Mouse (Mus musculus) forebrain, embryonic 11.5 days (tissue): ENCODE results near the gene Ctbp2. TPM values are rescaled to one million over a fixed set of nuclear protein-coding genes. Genes with fewer than 3 reads are reported as not detected.

Experiments
- ATAC-seq: fragments of 200-750 bp; cut with Nextera tagmentation; replicated peaks from 2 replicates; pipeline ENCODE4 v1.8.0; 2017; ENCODE audit warnings: moderate TSS enrichment; ENCODE audit not compliant: low FRiP score
- DNase-seq: peaks from one replicate; pipeline ENCODE4 v3.0.0-alpha.2; 2017; ENCODE audit warnings: low spot score
- H3K27ac ChIP-seq: fragments of 300-500 bp; sonication (generic); 2 replicates; pipeline ENCODE4 v1.5.1; 2014; ENCODE audit warnings: low read depth, low read length
- H3K27me3 ChIP-seq: fragments of 300-500 bp; sonication (generic); 2 replicates; pipeline ENCODE4 v1.6.1; 2014; ENCODE audit warnings: mild to moderate bottlenecking, low read length, mixed read lengths; ENCODE audit not compliant: control insufficient read depth, insufficient read depth
- H3K36me3 ChIP-seq: fragments of 300-500 bp; sonication (generic); 2 replicates; pipeline ENCODE4 v1.6.1; 2014; ENCODE audit warnings: mild to moderate bottlenecking, low read length, moderate library complexity, mixed read lengths; ENCODE audit not compliant: control insufficient read depth, insufficient read depth
- H3K4me1 ChIP-seq: fragments of 300-500 bp; sonication (generic); replicated peaks from 2 replicates; pipeline ENCODE4 v1.6.1; 2014; ENCODE audit warnings: low read length, mixed read lengths; ENCODE audit not compliant: control insufficient read depth, insufficient read depth
- H3K4me2 ChIP-seq: fragments of 300-500 bp; sonication (generic); 2 replicates; pipeline ENCODE4 v1.6.1; 2014; ENCODE audit warnings: low read depth, mild to moderate bottlenecking, low read length, moderate library complexity, mixed read lengths; ENCODE audit not compliant: severe bottlenecking
- H3K4me3 ChIP-seq: fragments of 300-500 bp; sonication (generic); 2 replicates; pipeline ENCODE4 v1.5.1; 2014; ENCODE audit warnings: low read depth, low read length
- H3K9ac ChIP-seq: fragments of 300-500 bp; sonication (generic); 2 replicates; pipeline ENCODE4 v1.6.1; 2014; ENCODE audit warnings: low read length
- H3K9me3 ChIP-seq: fragments of 300-500 bp; sonication (generic); 2 replicates; pipeline ENCODE4 v1.6.1; 2016; ENCODE audit warnings: low read length, mixed read lengths; ENCODE audit not compliant: control insufficient read depth
- WGBS: fragments of 180-500 bp; shearing (Covaris S2); extraction: QIAGEN DNeasy Blood & Tissue Kit; methylation state at CpG from one replicate; pipeline ENCODE4 v1.1.7; 2014; 5-methylcytosine and 5-hydroxymethylcytosine counted together
- polyA plus RNA-seq: library from polyadenylated mRNA; unstranded; fragments of >200 nt; fragmentation: Nextera tagmentation; extraction: Ambion mirVana; gene quantifications from 2 replicates; pipeline ENCODE4 v1.2.1, GENCODE M21; 2014

Ctbp2 gene
- polyA plus RNA-seq, 1 experiment from 2014 or later, result 137 TPM

- Histone ChIP-seq H3K9me3 (no peaks in the 10 kb centered on the region), H3K4me3 (peak overlapping the region; percentile 80), H3K27ac (peak overlapping the region; percentile 99), H3K9ac (peak overlapping the region; percentile 99), H3K27me3 (no peaks in the 10 kb centered on the region; the same call in 1 of the 2 replicates), H3K4me1 (peaks cover 15% of the 10 kb centered on the region), H3K36me3 (no peaks in the 10 kb centered on the region), H3K4me2 (peak overlapping the region; percentile 92)
- DNase-seq (peak; percentile 86), ATAC-seq (peak; percentile 55)
- under 1% methylated on average over 79 of the region's 102 CpGs for WGBS
These were observed 1.5 kb downstream of the Ctbp2 start for GRCm38 (mm10) chr7:133122379-133123243.

DNA sequence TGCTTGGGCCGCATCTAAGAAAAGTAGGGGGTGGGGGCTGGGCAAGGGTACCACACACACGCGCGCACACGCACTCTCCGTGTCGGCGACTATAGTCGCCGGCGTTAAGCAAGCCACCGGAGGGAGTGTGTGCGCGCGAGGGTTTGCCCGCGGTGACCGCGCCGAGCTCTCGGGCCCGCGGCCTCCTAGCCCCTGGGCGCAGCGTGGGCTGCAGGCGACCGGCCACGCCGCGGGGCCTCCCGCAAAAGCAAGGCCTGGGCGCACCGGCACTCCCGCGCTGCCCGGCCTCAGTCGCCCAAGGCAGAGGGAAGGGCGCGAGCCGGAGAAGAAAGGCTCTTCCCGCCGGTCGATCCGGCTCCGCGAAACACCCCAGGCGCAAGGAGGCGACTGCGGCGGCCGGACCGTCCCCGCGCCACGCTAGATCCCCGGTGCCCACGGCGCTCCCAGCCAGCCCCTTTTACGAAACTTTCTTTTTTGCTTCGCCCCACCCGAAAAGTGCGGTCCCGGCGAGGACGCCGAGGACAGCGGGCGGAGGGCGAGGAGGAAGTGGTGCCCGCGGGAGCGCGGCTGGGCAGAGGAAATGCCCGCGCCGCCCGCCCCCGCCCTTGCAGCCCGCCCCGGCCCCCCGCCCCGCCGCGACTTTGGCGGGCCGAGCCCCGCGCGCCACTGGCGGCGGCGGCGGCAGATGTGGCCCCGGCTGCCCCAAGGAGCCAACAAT is 2.3 kb downstream of the Ctbp2 start:
- H3K27ac ChIP-seq, result peak overlapping the region; percentile 99
- H3K36me3 ChIP-seq, result no peaks in the 10 kb centered on the region
- H3K4me1 ChIP-seq, result peaks cover 20% of the 10 kb centered on the region
- H3K4me3 ChIP-seq, result peak overlapping the region; percentile 80
- no peaks in the 10 kb centered on the region for H3K9me3 ChIP-seq
- DNase-seq (peak; percentile 78), ATAC-seq (peak; percentile 15; the same call in 1 of the 2 replicates)
- under 1% methylated on average over 88 of the region's 94 CpGs for WGBS
- H3K27me3 ChIP-seq, result no peaks in the 10 kb centered on the region; the same call in 1 of the 2 replicates
- H3K4me2 ChIP-seq, result peak overlapping the region; percentile 92
- H3K9ac ChIP-seq, result peak overlapping the region; percentile 99

DNA sequence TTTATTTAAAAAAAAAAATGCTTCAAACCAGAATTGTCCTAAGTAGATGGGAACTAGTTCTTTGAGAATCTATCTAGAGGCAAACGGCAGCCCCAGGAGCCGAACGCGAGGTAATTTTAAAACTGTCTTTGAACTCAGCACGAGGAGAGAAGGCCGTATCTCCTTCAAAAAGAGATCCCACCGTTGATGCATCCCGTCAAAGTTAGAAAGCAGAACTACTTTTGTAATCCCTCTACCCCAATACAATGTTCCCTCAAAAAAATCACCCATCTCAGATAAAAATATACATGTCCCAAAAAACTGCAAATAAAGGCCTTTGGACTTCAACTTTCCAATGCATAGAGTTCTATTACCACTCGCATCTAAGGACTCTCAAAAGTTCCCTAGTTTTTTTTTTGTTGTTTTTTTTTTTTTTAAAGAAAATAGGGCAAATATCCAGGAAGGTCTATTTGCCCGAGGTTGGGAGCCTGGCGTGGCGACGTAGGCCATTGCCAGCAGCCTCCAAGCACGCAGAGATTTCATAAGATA is 3.0 kb downstream of the Ctbp2 start:
- Histone ChIP-seq H3K9me3 (no peaks in the 10 kb centered on the region), H3K36me3 (no peaks in the 10 kb centered on the region), H3K4me1 (peaks cover 25% of the 10 kb centered on the region), H3K4me2 (peak overlapping the region; percentile 92), H3K27ac (peak overlapping the region; percentile 99), H3K4me3 (peak overlapping the region; percentile 80), H3K27me3 (no peaks in the 10 kb centered on the region; the same call in 1 of the 2 replicates), H3K9ac (peak overlapping the region; percentile 99)
- DNase-seq (no peak), ATAC-seq (no peak)
- WGBS, result under 1% methylated on average over 14 of the region's 14 CpGs

DNA sequence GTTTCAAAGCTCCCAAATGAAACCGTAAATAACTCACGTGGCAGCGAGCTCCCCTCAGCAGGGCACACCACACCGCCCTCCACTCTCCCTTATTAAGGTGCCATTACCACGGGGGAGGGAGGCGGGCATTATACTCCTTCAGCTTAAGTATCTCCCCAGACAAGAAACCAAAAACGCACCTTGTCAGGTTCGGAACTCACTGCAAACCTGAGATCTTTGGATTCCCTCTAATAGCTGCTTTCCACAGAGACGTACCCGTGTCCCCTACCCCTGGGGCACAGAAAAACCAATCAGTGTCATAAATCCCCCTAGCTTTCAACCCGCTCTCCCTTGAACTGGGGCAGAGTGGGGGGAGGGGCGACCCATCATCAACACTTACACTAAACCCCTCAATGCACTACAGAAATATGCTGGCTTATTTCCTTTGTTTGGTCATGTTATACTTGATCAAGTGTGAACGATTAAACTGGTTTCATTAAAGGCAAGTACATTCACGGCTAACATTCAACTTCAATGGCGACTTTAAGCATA is 3.9 kb downstream of the Ctbp2 start:
- DNase-seq (peak; percentile 79), ATAC-seq (no peak)
- H3K4me3 ChIP-seq, result peak overlapping the region; percentile 80
- peak overlapping the region; percentile 27 for H3K9ac ChIP-seq
- H3K27ac ChIP-seq, result peak overlapping the region; percentile 2; the same call in 1 of the 2 replicates
- no peaks in the 10 kb centered on the region; the same call in 1 of the 2 replicates for H3K27me3 ChIP-seq
- H3K4me1 ChIP-seq, result peaks cover 31% of the 10 kb centered on the region
- H3K36me3 ChIP-seq, result no peaks in the 10 kb centered on the region
- 1% methylated on average over 15 of the region's 15 CpGs for WGBS
- H3K4me2 ChIP-seq, result peak overlapping the region; percentile 92
- no peaks in the 10 kb centered on the region for H3K9me3 ChIP-seq

- WGBS, result 11% methylated on average over 2 of the region's 2 CpGs
- no peaks in the 10 kb centered on the region for H3K9me3 ChIP-seq
- no peak overlapping the region for H3K4me2 ChIP-seq
- DNase-seq, result no peak
- no peaks in the 10 kb centered on the region for H3K36me3 ChIP-seq
- no peak overlapping the region for H3K4me3 ChIP-seq
- H3K27ac ChIP-seq, result no peak overlapping the region
- no peak overlapping the region for H3K9ac ChIP-seq
- ATAC-seq, result no peak
- no peaks in the 10 kb centered on the region for H3K27me3 ChIP-seq
- peaks cover 34% of the 10 kb centered on the region for H3K4me1 ChIP-seq
These were observed 6.3 kb downstream of the Ctbp2 start for GRCm38 (mm10) chr7:133117815-133118214.

DNA sequence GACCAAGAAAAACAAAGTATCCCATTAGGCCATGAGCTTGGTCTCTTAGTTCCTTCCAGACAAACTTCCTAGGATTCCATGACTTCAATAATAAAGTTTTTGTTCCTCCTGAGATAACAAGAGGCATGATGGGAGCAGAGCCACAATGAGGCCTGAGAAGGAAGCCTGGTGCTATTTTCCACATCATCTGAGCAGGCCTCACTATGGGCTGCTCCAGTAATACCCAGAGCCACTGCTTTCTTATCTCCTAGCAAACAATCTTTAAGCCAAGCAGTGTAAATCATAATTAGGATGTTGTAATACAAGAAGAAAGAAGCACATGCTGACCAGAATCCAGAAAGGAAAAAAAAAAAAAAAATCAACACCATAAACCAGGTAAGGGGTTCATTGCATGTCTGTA is 7.6 kb downstream of the Ctbp2 start:
- DNase-seq (no peak), ATAC-seq (no peak)
- H3K9ac ChIP-seq, result no peak overlapping the region
- H3K4me3 ChIP-seq, result no peak overlapping the region
- no peaks in the 10 kb centered on the region for H3K9me3 ChIP-seq
- H3K4me2 ChIP-seq, result no peak overlapping the region; the same call in 1 of the 2 replicates
- H3K27ac ChIP-seq, result no peak overlapping the region
- no peaks in the 10 kb centered on the region for H3K27me3 ChIP-seq
- H3K36me3 ChIP-seq, result no peaks in the 10 kb centered on the region
- peaks cover 38% of the 10 kb centered on the region for H3K4me1 ChIP-seq

- H3K27ac ChIP-seq, result no peak overlapping the region
- peaks cover 38% of the 10 kb centered on the region for H3K4me1 ChIP-seq
- peak overlapping the region; percentile 36; the same call in 1 of the 2 replicates for H3K4me2 ChIP-seq
- H3K9me3 ChIP-seq, result no peaks in the 10 kb centered on the region
- 0 out of 2 replicates have a peak overlapping the region, but pooled peaks have one; percentile 17 for H3K9ac ChIP-seq
- H3K36me3 ChIP-seq, result no peaks in the 10 kb centered on the region
- H3K27me3 ChIP-seq, result no peaks in the 10 kb centered on the region
- 11% methylated on average over 15 of the region's 15 CpGs for WGBS
- DNase-seq (peak; percentile 61), ATAC-seq (no peak; the same call in 1 of the 2 replicates)
- H3K4me3 ChIP-seq, result no peak overlapping the region
These were observed 8.3 kb downstream of the Ctbp2 start for GRCm38 (mm10) chr7:133115886-133116285.

DNA sequence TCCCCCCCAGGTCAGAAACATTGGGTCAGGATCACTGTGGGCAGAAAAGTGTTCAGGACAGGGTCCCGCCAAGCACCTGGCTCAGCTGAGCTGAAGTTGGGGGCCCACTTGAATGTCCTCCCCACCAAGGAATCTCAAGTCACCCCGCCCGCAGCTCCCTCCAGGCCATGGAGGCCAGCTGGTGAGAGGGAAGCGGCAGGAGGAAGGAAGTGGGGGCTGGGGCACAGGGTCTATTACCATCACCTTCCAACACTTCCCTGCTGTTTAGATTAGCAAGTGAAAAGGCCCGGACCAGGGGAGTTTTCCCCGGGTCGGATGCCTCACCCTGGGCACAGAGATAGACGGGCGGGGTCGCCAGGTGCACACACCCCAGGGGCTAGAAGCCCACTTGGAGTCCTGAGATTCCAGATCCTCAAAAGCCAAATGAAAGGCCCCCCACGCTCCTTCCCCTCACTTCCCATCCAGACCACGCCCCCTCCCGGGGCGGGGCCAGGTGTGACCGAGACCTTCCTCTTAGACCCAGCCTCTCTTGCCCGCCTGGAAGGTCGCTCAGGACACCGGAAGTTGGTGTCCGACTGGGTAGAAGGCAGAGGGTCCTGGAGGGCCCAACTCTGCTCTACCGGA is 9.2 kb downstream of the Ctbp2 start:
- no peak overlapping the region for H3K4me3 ChIP-seq
- 11% methylated on average over 20 of the region's 20 CpGs for WGBS
- ATAC-seq, result no peak
- no peak overlapping the region for H3K9ac ChIP-seq
- no peaks in the 10 kb centered on the region for H3K36me3 ChIP-seq
- H3K27ac ChIP-seq, result no peak overlapping the region
- H3K27me3 ChIP-seq, result no peaks in the 10 kb centered on the region
- peak; percentile 60 for DNase-seq
- peak overlapping the region; percentile 36; the same call in 1 of the 2 replicates for H3K4me2 ChIP-seq
- no peaks in the 10 kb centered on the region for H3K9me3 ChIP-seq
- H3K4me1 ChIP-seq, result peaks cover 33% of the 10 kb centered on the region
